Mouse (Mus musculus) T-helper 17 cell (primary cell): ENCODE measurements at regions not wholly inside any gene's neighbourhood (a gene's known extent, or its start where the extent isn't known, plus 50 kb on each side); places are given as distances from the start of the nearest gene placed in this dataset.

Experiments
- in situ Hi-C, 2 experiments: fragments of 300-600 bp; cut with MboI, MseI; formaldehyde crosslinking; loops; 1 replicate in 1 of 2; 2 replicates in 1 of 2; pipeline ENCODE4 v1.15.1; 2025; ENCODE audit warnings: high pct_unique_total_duplicates in 2 of 2

DNA sequence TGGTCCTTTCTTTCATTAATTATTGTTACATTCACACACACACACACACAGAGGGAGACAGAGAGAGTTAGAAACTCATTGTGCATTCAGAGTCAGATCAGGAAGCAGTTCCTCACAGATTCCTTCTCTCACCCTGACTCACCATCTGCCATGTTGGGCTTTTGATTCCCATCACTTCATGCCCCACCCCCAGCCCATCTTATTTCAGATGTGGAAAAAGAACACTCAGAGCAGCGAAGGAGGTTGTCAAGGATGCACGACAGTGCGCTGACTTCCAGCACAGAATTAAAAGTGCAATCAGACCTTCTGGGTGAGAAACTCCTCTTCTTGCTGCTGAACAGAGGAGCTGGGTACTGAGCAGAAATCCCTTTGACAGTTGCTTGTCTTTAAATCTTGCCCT, 438.8 kb upstream of the Kdm8 start:
- in situ Hi-C loops, result no loop called here

- in situ Hi-C loops, result no loop called here
Measured at GRCm38 (mm10) chr7:125019259-125019658, 425.2 kb upstream of the Kdm8 start.

GRCm38 (mm10) chr7:125024944-125025343, 419.5 kb upstream of the Kdm8 start:
- in situ Hi-C loops, result no loop called here

DNA sequence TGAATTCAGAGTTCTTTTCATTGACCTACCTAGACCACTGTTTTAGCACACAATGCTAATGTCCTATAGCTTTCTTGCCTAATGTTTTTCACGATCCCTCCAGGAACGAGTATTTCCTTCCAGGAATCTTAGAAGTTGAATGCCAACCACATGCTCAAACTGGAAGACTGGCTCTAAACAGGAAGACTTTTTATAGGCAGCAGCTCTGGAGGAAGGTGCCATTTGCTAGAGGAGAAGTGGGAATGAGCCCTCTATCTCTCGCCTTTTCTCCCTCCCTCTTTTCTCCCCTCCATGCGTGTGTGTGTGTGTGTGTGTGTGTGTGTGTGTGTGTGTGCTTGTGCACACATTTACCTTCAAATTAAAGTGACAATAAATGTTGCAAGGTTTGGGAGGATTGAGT, 410.7 kb upstream of the Kdm8 start:
- in situ Hi-C loops, result loop anchor here in 1 of 2 experiments (10.0 kb wide), 1 partner anchor 369 kb away; no protein-coding TSS in a partner anchor

DNA sequence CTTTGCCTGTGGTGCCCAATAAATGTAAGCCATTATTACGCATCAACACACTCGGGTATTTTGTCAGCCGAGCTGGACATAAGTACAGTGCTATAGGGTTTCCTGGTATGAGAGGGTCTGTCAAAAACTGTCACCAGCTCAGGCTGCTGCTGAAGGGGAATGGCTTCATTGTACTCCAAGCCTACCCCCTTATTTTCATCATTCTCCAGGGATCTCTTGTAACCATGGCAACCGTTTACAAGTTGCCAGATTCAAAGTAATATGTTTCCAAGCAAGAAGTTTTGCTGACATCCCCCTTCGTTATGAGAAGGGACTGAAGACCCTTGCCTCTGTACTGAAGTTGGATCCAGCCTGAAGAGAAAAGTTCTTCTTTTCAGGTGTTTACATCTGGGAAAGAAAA, 410.3 kb upstream of the Kdm8 start:
- in situ Hi-C loops, result loop anchor here in 1 of 2 experiments (10.0 kb wide), 1 partner anchor 369 kb away; no protein-coding TSS in a partner anchor

DNA sequence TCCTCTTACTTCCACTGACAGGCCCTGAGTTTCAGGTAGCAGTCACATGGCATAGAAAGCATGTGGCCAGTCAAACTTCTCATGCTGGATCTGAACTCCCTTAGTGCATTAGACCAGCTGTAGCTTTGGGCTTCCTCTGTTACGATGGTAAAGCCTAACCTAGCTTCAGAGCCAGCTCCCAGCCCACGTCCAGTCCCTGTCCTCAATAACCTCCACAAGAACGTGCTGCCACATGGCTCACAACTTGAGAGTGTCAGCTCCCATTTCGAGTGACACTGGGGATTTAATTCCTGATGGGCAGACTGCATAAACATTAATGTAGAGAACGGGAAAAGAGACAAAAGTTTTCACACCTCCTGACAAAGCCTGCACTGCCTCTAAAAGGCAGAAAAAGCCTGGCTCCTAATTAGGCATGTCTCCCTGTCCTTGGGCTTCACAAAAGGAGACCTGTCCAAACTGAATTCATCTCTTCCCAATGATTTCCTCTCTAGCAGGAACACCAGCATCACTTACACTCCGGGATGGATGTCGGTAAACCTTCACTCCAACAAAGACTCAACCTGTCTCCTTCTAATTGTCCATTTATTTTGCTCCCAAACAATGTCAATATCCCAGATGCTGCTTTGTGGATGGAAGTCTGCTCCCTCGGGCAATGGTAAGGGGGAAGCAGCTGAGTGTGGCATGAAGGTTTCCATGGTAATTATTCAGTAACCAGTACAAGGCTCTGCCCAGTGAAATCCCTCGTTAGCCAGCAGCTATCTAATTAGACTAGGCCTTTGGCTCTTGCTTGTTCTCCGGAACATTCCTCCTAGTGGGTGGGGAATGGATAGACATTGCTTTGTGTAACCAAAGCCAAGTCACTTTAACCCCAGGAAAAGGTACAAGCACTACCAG, 408.1 kb upstream of the Kdm8 start:
- in situ Hi-C loops, result loop anchor here in 1 of 2 experiments (10.0 kb wide), 1 partner anchor 372 kb away; no protein-coding TSS in a partner anchor

DNA sequence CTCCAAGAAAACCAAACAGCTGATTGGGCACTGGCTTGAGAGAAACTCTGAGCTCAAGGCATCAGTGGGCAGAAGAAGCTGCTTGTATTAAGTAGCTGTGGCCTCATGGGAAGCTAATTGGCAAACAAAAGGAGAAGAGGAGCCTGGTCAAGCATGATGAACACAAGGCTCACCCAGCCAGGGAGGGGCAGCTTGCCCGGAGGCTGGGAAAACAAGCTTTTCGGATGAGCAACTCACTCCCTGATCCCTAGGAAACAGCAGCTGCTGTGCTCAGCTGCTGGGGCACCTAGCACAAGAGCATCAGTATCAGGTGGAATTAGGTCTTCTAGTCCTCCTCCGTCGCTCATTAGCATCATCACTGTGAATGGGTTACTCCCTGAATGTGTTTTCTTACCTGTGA, 405.6 kb upstream of the Kdm8 start:
- in situ Hi-C loops, result loop anchor here in 1 of 2 experiments (10.0 kb wide), 1 partner anchor 374 kb away; no protein-coding TSS in a partner anchor

DNA sequence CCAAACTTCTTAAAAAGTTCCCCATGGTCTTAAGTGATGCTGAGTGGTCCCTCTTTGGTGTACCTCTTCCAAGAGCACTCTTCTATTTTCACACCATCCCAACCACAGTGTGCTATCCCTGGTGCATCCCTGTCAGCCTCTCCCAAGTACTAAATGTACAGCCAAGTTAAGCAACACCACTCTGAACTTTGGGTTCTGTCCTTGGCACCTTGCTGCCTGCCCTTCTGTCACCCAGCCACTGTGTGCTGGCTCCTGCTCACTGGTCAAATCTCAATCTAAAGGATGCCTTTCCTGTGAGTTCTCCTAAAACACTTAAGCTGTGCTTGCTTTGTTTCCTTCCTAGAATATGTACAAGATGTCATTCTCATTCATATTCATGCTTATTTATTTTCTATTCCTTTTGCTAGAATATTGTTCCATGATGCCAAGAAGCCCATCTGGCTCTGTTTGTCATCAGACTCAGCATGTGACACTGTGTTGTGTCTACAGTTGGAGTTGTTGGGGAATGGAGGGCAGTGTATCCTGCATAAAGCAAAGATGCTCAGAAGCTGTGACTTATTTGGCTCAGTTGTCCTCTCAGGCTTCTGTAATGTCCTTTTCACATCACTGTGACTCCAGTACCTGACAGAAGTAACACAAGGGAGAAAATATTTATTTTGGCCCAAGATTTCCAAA, 388.4 kb upstream of the Kdm8 start:
- in situ Hi-C loops, result no loop called here

GRCm38 (mm10) chr7:125102464-125102863, 342.0 kb upstream of the Kdm8 start:
- in situ Hi-C loops, result no loop called here

GRCm38 (mm10) chr7:125104011-125104410, 340.5 kb upstream of the Kdm8 start:
- in situ Hi-C loops, result no loop called here

GRCm38 (mm10) chr7:125112820-125113273, 331.6 kb upstream of the Kdm8 start:
- in situ Hi-C loops, result no loop called here

DNA sequence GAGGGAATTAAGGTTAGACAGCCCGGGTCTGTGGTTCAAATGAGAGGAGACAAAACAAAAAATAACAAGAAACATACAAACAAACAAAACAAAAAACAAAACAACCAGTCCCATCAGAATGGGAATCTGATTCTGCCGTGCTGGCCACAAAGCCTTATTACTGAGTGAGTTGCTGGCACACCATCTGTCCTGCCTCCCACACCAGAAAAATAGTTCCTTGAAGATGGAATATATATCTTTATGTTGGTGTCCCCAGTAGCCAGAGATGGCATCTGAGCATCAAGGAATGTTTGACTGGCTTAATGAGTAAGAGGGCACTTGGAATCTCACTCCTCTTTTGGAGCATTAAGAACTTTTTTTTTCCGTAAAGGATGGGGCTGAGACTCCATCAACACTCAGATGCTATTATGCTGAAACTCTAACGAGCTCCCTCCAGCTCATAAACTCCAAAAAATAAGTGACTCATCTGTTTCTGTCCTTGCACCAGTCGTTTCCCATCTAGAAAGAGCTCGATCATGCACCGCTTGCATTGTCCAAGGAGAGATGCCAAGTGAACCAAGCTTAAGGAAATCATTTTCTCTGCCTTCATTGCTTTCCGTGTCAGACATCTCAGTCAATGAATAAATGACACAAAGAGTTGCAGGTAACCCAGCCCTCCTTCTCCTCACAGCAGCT, 329.0 kb upstream of the Kdm8 start:
- in situ Hi-C loops, result no loop called here

- in situ Hi-C loops, result no loop called here
Measured at GRCm38 (mm10) chr7:125117173-125117572, 327.3 kb upstream of the Kdm8 start.

DNA sequence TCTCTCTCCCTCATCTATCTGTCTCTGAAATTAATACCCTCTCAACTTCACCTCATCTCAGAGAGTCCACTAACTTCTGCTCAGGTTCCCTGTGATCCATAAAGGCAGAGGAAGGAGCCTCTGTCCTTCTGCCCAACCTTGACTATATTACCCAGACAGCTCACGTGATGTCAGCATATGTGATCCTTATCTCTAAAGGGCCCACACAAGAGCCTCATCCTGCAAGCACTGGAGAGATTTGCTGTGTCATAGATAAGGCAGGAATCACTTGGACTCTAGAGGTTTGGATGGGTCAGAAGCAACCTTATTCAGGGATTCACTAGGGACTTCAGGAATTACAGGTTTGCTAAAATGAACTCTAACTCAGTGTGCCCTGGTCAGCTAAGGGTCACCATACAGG, 315.3 kb upstream of the Kdm8 start:
- in situ Hi-C loops, result no loop called here

DNA sequence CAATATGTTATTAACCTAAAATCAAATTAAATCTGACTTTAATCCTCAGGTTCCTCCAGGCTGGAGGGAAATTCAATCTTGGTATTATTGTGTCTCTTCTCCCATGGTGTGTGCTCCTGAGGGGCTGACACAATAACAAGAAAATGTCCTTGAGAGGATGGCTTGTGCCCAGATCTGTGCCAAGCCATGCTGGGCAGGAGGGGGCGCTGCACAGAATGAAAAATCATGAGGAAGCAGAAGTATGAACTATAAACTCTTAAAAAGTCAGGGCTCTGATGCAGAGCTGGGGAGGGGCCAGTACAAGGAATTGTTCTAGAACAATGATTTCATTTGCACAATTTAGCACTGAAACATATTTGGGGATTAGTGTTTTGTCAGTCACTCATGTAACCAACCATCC, 312.5 kb upstream of the Kdm8 start:
- in situ Hi-C loops, result no loop called here

DNA sequence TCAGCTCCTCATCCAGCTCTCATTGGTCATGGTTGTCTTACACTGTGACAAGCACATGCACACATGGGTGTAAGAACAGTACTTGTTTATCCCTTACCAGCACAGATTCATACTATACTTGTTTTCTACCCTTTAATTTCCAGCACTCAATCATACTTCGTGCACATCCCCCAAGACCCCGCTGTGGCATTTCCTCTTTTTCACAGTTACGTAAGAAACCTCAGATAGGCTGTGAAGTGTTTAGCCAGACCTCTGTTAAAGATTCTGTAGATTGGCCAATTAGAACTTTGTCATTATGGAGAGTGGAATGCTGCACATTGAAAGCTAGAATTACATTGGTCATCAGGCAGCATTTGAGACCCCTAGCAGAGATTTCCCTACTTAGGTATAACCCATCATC, 305.9 kb upstream of the Kdm8 start:
- in situ Hi-C loops, result no loop called here

- in situ Hi-C loops, result no loop called here
Measured at GRCm38 (mm10) chr7:125139196-125139595, 305.3 kb upstream of the Kdm8 start.

GRCm38 (mm10) chr7:125140854-125141253, 303.6 kb upstream of the Kdm8 start:
- in situ Hi-C loops, result no loop called here

DNA sequence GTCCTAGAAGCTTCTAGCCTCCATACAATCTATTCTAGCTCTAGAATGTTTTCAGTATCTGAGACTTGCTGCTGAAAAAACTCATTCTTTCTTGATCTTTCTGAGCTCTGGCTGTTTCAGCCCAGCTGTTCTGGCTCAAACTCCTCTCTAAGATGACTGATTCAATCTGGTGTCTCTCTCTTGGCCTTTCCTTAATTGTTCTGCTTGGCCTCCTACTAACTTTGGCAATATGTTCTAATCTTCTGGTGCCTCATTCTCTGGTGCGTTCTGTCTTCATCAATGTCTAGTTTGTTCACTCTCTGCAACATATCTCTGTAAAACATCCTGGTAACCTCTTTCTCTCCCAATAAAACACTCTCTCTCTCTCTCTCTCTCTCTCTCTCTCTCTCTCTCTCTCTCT, 302.6 kb upstream of the Kdm8 start:
- in situ Hi-C loops, result no loop called here

- in situ Hi-C loops, result no loop called here
Measured at GRCm38 (mm10) chr7:125146025-125146424, 298.5 kb upstream of the Kdm8 start.

- in situ Hi-C loops, result no loop called here
Measured at GRCm38 (mm10) chr7:125149151-125149550, 295.3 kb upstream of the Kdm8 start.

DNA sequence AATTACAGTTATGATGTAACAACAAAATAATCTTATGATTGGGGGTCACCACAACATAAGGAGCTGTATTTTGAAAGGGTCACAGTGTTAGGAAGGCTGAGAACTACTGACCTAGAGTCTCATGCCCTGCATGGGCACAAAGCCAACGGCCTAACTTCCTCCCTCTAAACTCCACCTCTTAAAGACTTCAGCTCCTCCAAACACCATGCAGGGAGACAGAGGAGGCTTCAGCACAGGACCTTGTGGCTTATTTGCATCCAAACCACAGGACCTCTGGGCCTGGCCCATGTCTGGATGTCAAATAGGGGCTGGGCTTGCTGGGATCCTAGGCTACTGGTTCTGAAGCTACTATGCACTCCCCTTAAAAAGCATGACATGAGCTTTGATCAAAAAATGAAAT, 294.7 kb upstream of the Kdm8 start:
- in situ Hi-C loops, result no loop called here
